Mouse (Mus musculus): ENCODE results near the gene Plekhm2. TPM values are rescaled to one million over a fixed set of nuclear protein-coding genes. Genes with fewer than 3 reads are reported as not detected.

Plekhm2 gene
- total and polyA plus RNA-seq, 3 experiments: 12.4 to 28.2 (median 13.7) TPM

DNA sequence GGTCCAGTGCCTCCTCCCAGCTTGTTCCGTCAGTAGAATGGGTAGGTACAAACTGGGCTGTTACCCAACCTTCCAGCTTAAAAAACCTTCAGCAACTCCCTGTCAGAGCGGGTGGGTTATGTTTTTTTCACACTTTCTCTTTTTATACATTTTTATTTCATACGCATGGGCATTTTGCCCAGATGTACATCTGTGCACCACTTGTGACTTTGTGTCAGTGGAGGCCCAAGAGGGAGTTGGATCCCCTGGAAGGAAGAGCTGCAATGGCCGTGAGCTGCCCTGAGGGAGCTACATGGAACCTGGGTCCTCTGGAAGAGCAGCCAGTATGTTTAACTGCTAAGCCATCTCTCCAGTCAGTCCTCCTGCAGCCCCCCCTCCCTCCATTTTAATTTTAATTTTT, 6.7 kb upstream of the Plekhm2 start:
- no peak for DNase-seq (ENCODE audit: extremely low read depth)
- TF ChIP-seq SMC3 (IDR thresholded peaks at IDR 0.05; ENCODE audit: low read depth, low read length): no peak
- no peak for TF ChIP-seq KAT2A (IDR thresholded peaks at IDR 0.05; ENCODE audit: insufficient replicate concordance, low read length)
- no peak for TF ChIP-seq EP300 (IDR thresholded peaks at IDR 0.05; ENCODE audit: low read length)
- no peak for TF ChIP-seq GABPA (IDR thresholded peaks at IDR 0.05; ENCODE audit: insufficient replicate concordance, low read depth, low read length)
- no peak for TF ChIP-seq PAX5 (IDR thresholded peaks at IDR 0.05; ENCODE audit: low read length)
- TF ChIP-seq IRF4 (IDR thresholded peaks at IDR 0.05; ENCODE audit: low read depth, low read length): no peak
- no peak for TF ChIP-seq UBTF (IDR thresholded peaks at IDR 0.05; ENCODE audit: low read depth, low read length)
- no peak for TF ChIP-seq RCOR1 (conservative IDR thresholded peaks at IDR 0.05; ENCODE audit: low read depth, low read length)
- TF ChIP-seq E2F4 (IDR thresholded peaks at IDR 0.05; ENCODE audit: insufficient replicate concordance, low read depth, low read length): no peak
- no peak for TF ChIP-seq ZC3H11A (IDR thresholded peaks at IDR 0.05; ENCODE audit: low read depth, low read length)
- TF ChIP-seq ZNF384 (IDR thresholded peaks at IDR 0.05; ENCODE audit: low read depth, low read length): no peak
- no peak for TF ChIP-seq ETS1 (conservative IDR thresholded peaks at IDR 0.05; ENCODE audit: low read depth, low read length)
- TF ChIP-seq MYC (IDR thresholded peaks at IDR 0.05; ENCODE audit: low read depth, low read length): no peak
- no peak for TF ChIP-seq MXI1 (IDR thresholded peaks at IDR 0.05; ENCODE audit: low read depth, low read length)
- no peak for TF ChIP-seq CHD2 (IDR thresholded peaks at IDR 0.05; ENCODE audit: low read length)
- TF ChIP-seq SIN3A (IDR thresholded peaks at IDR 0.05; ENCODE audit: low read length): no peak
- TF ChIP-seq CTCF (conservative IDR thresholded peaks at IDR 0.05 in 1 of 2, IDR thresholded peaks at IDR 0.05 in 1 of 2; ENCODE audit: low read depth in 2 of 2, low read length in 2 of 2): no peak
- no peak for TF ChIP-seq ZMIZ1 (IDR thresholded peaks at IDR 0.05; ENCODE audit: low read depth, low read length)
- no peak for TF ChIP-seq POLR2AphosphoS2 (IDR thresholded peaks at IDR 0.05; ENCODE audit: low read depth, low read length)
- TF ChIP-seq ZKSCAN1 (IDR thresholded peaks at IDR 0.05; ENCODE audit: borderline replicate concordance, low read depth, low read length): no peak
- Histone ChIP-seq H3K9ac (ENCODE audit: insufficient read depth, low read depth) (no peak overlapping the region), H3K27me3 (replicated peaks) (no peaks in the 10 kb centered on the region), H3K9me3 (replicated peaks; ENCODE audit: low read length) (peaks cover 12% of the 10 kb centered on the region), H3K4me1 (ENCODE audit: control insufficient read depth in 1 of 2, insufficient read depth in 2 of 2) (peaks cover 5 to 14% of the 10 kb centered on the region in 2 experiments; a peak in 3 of 4 replicates), H3K4me3 (replicated peaks in 1 of 3; ENCODE audit: low read depth in 2 of 3, low read length in 2 of 3, poor library complexity in 1 of 3) (no peak overlapping the region), H3K79me2 (replicated peaks; ENCODE audit: control insufficient read depth, extremely low read depth, insufficient read depth, poor library complexity, severe bottlenecking) (no peaks in the 10 kb centered on the region), H3K4me2 (ENCODE audit: insufficient read depth, low read depth, poor library complexity, severe bottlenecking) (no peak overlapping the region), H3K27ac (ENCODE audit: insufficient read depth, low read depth) (no peak overlapping the region), H3K36me3 (replicated peaks in 1 of 2; ENCODE audit: control insufficient read depth in 1 of 2, insufficient read depth in 1 of 2, low read length in 1 of 2) (no peaks in the 10 kb centered on the region)
- in situ Hi-C loops (cut with MboI; ENCODE audit: low pct_ligation_motif_present, low pct_unique_long_range_greater_than_20kb, low sequenced_read_pairs) (no loop called here), dilution Hi-C loops (cut with MboI; ENCODE audit: extremely low pct_ligation_motif_present, extremely low pct_unique_long_range_greater_than_20kb, low sequenced_read_pairs) (no loop called here)

GRCm38 (mm10) chr4:141669898-141670712, 5.4 kb upstream of the Plekhm2 start:
- Histone ChIP-seq H3K4me1 (ENCODE audit: control insufficient read depth in 1 of 2, insufficient read depth in 2 of 2) (peaks cover 0 to 7% of the 10 kb centered on the region in 2 experiments; a peak in 2 of 4 replicates), H3K9ac (ENCODE audit: insufficient read depth, low read depth) (no peak overlapping the region), H3K4me3 (replicated peaks in 1 of 3; ENCODE audit: low read depth in 2 of 3, low read length in 2 of 3, poor library complexity in 1 of 3) (no peak overlapping the region), H3K27ac (ENCODE audit: insufficient read depth, low read depth) (no peak overlapping the region), H3K4me2 (ENCODE audit: insufficient read depth, low read depth, poor library complexity, severe bottlenecking) (no peak overlapping the region), H3K27me3 (replicated peaks) (no peaks in the 10 kb centered on the region), H3K79me2 (replicated peaks; ENCODE audit: control insufficient read depth, extremely low read depth, insufficient read depth, poor library complexity, severe bottlenecking) (no peaks in the 10 kb centered on the region), H3K36me3 (replicated peaks in 1 of 2; ENCODE audit: control insufficient read depth in 1 of 2, insufficient read depth in 1 of 2, low read length in 1 of 2) (no peaks in the 10 kb centered on the region), H3K9me3 (replicated peaks; ENCODE audit: low read length) (peaks cover 12% of the 10 kb centered on the region)
- in situ Hi-C loops (cut with MboI; ENCODE audit: low pct_ligation_motif_present, low pct_unique_long_range_greater_than_20kb, low sequenced_read_pairs): no loop called here
- dilution Hi-C loops (cut with MboI; ENCODE audit: extremely low pct_ligation_motif_present, extremely low pct_unique_long_range_greater_than_20kb, low sequenced_read_pairs): no loop called here
- DNase-seq (ENCODE audit: extremely low read depth): no peak
- TF ChIP-seq BHLHE40 (IDR thresholded peaks at IDR 0.05; ENCODE audit: low read depth, low read length): no peak
- no peak for TF ChIP-seq TBP (conservative IDR thresholded peaks at IDR 0.05; ENCODE audit: low read depth, low read length)
- no peak for TF ChIP-seq NRF1 (IDR thresholded peaks at IDR 0.05; ENCODE audit: low read depth, low read length)
- no peak for TF ChIP-seq POLR2A (IDR thresholded peaks at IDR 0.05; ENCODE audit: low read depth, low read length)
- no peak for TF ChIP-seq MAZ (IDR thresholded peaks at IDR 0.05; ENCODE audit: low read depth, low read length)
- no peak for TF ChIP-seq GABPA (IDR thresholded peaks at IDR 0.05; ENCODE audit: insufficient replicate concordance, low read depth, low read length)
- no peak for TF ChIP-seq ZC3H11A (IDR thresholded peaks at IDR 0.05; ENCODE audit: low read depth, low read length)
- no peak for TF ChIP-seq ZKSCAN1 (IDR thresholded peaks at IDR 0.05; ENCODE audit: borderline replicate concordance, low read depth, low read length)
- TF ChIP-seq EP300 (IDR thresholded peaks at IDR 0.05; ENCODE audit: low read length): no peak
- no peak for TF ChIP-seq JUN (IDR thresholded peaks at IDR 0.05; ENCODE audit: insufficient read depth, low read depth, low read length)
- no peak for TF ChIP-seq SMC3 (IDR thresholded peaks at IDR 0.05; ENCODE audit: low read depth, low read length)
- no peak for TF ChIP-seq ETS1 (conservative IDR thresholded peaks at IDR 0.05; ENCODE audit: low read depth, low read length)
- TF ChIP-seq MYC (IDR thresholded peaks at IDR 0.05; ENCODE audit: low read depth, low read length): no peak
- TF ChIP-seq HCFC1 (IDR thresholded peaks at IDR 0.05; ENCODE audit: low read depth, low read length): no peak
- no peak for TF ChIP-seq MAFK (IDR thresholded peaks at IDR 0.05; ENCODE audit: insufficient replicate concordance, low read length)
- no peak for TF ChIP-seq E2F4 (IDR thresholded peaks at IDR 0.05; ENCODE audit: insufficient replicate concordance, low read depth, low read length)
- TF ChIP-seq TCF12 (IDR thresholded peaks at IDR 0.05; ENCODE audit: low read depth, low read length): no peak
- TF ChIP-seq CTCF (conservative IDR thresholded peaks at IDR 0.05 in 1 of 2, IDR thresholded peaks at IDR 0.05 in 1 of 2; ENCODE audit: low read depth in 2 of 2, low read length in 2 of 2): no peak
- TF ChIP-seq USF2 (conservative IDR thresholded peaks at IDR 0.05; ENCODE audit: low read depth, low read length): no peak
